Mouse (Mus musculus): ENCODE measurements at regions not wholly inside any gene's neighbourhood (a gene's known extent, or its start where the extent isn't known, plus 50 kb on each side); places are given as distances from the start of the nearest gene placed in this dataset.

- TF ChIP-seq CTCF (IDR thresholded peaks at IDR 0.05; ENCODE audit: borderline replicate concordance, control insufficient read depth, extremely low read depth, insufficient read depth, low read length, poor library complexity) (no peak), POLR2A (IDR thresholded peaks at IDR 0.05; ENCODE audit: control insufficient read depth, extremely low read depth, insufficient read depth, low read length, poor library complexity) (no peak)
Observed at GRCm38 (mm10) chr9:67708246-67708960, 50.8 kb upstream of the C2cd4b start.
